Mouse (Mus musculus) heart, adult 2 months (tissue): ENCODE measurements at regions not wholly inside any gene's neighbourhood (a gene's known extent, or its start where the extent isn't known, plus 50 kb on each side); places are given as distances from the start of the nearest gene placed in this dataset.

Experiments
- CTCF ChIP-seq: fragments of 200-600 bp; IDR thresholded peaks from 2 replicates; pipeline ENCODE4 v1.8.1; 2022; ENCODE audit warnings: antibody characterized with exemption, mild to moderate bottlenecking, moderate library complexity
- EP300 ChIP-seq: fragments of 200-500 bp; IDR thresholded peaks from 2 replicates; pipeline ENCODE4 v1.6.1; 2011; ENCODE audit warnings: low read depth, low read length, control low read depth; ENCODE audit not compliant: insufficient read depth

DNA sequence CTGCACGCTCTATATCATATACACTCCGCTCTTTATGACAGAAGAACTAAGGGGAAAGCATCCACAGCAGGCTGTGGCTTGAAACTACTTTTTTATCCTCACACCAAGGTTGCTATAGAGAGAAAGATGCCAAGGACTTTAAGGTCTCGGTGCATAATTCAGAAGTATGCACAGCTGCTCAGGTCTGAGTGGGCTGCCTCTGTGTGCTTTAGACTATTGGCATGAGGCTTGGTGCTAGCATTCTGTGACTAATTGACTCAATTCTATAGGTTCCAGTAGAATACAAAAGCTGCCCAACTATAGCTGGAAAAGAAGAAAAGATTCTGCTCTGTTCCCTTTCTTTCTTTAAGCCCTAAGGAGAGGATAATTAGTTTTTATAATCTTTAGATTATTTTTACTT, 997.2 kb downstream of the Sorcs1 start:
- TF ChIP-seq EP300 (no peak), CTCF (no peak)
